Mouse (Mus musculus): Measurements from ENCODE around the gene Vps11. TPM values are rescaled to one million over a fixed set of nuclear protein-coding genes. Genes with fewer than 3 reads are reported as not detected.

The Vps11 gene
- polyA plus RNA-seq, 1 experiment from 2014 or later, result 24.5 TPM

DNA sequence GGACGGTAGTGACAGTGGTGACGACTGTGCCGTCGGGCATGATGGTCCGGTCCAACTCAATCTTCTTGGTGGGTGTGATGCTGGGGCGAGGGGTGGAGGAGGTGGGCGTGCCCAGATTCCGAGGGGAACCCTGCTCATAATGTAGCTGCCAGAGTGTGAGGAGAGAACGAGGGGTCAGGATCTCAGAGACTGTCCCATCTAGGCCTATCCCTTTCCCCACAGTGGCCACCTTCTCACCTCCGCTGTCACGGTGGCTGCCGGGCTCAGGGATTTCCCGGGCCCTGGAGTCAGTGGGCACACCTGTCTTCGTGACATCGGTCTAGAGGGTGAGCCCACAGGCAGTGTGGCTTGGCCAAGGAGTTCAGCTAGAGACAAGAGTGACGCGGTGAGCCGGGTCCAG lies 46.6 kb downstream of the Vps11 start:
- Histone ChIP-seq H3K9ac (replicated peaks; ENCODE audit: low read depth) (no peak overlapping the region), H3K4me1 (ENCODE audit: insufficient read depth, low read depth, low read length) (peaks cover 9% of the 10 kb centered on the region; the same call in 1 of the 2 replicates), H3K4me2 (replicated peaks; ENCODE audit: low read depth, low read length) (no peak overlapping the region), H3K4me3 (ENCODE audit: low read depth, low read length) (no peak overlapping the region), H3K27me3 (replicated peaks; ENCODE audit: insufficient read depth, low read length) (no peaks in the 10 kb centered on the region), H3K27ac (ENCODE audit: low read length) (no peak overlapping the region), H3K36me3 (ENCODE audit: insufficient read depth, low read length) (peaks cover 20% of the 10 kb centered on the region), H3K9me3 (ENCODE audit: low read length) (no peaks in the 10 kb centered on the region)
- DNase-seq (ENCODE audit: low spot score) (no peak), ATAC-seq (no peak)
- no peak for TF ChIP-seq CTCF (IDR thresholded peaks at IDR 0.05)
- TF ChIP-seq EP300 (IDR thresholded peaks at IDR 0.05), result no peak
- WGBS, result 93% methylated on average over 18 of the region's 18 CpGs

GRCm38 (mm10) chr9:44314257-44314547 lies 47.3 kb downstream of the Vps11 start:
- no peak for TF ChIP-seq EP300 (IDR thresholded peaks at IDR 0.05)
- TF ChIP-seq CTCF (IDR thresholded peaks at IDR 0.05), result no peak
- Histone ChIP-seq H3K4me3 (ENCODE audit: low read depth, low read length) (no peak overlapping the region), H3K4me2 (replicated peaks; ENCODE audit: low read depth, low read length) (no peak overlapping the region), H3K9me3 (ENCODE audit: low read length) (no peaks in the 10 kb centered on the region), H3K27ac (ENCODE audit: low read length) (no peak overlapping the region), H3K9ac (replicated peaks; ENCODE audit: low read depth) (no peak overlapping the region), H3K36me3 (ENCODE audit: insufficient read depth, low read length) (peaks cover 20% of the 10 kb centered on the region), H3K27me3 (replicated peaks; ENCODE audit: insufficient read depth, low read length) (no peaks in the 10 kb centered on the region), H3K4me1 (ENCODE audit: insufficient read depth, low read depth, low read length) (peaks cover 9% of the 10 kb centered on the region; the same call in 1 of the 2 replicates)
- DNase-seq (ENCODE audit: low spot score) (no peak), ATAC-seq (no peak)
- WGBS, result 69% methylated on average over 4 of the region's 4 CpGs

DNA sequence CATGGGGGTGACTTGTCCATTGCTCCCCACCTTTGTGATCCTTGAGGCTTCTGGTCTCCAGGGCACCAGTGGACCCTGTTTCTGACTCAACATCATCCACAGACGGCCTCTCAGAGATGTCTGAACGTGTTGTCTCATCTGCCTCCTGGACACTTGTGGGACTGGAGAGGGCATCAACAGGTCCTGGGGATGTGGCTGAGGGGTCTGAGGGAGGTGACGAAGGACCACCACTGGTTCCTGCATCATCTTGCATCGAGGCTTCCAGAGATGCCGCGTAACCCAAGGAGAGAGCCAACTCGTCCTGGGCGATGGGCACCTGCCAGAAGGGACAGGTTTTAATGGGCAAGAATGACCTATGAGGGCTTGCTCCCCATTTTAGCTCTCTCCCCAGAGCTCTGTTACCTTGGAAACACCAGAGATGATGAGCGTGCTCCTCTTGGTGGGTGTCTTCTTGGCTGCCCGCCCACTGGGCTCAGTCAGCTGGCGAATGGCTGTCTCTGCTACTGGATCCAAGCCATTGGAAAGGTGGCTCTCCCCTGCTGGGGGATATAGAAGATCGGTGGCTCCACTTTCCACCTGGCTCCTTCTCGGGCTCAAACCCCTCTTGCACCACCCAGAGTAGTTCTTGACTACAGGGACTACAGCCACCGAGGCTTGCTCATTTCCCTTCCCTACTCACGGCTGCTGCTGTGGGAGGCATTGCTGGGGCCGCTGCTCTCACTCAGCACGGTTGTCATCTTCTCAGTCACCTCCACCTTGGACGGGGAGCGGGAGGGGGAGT lies 47.8 kb downstream of the Vps11 start:
- no peaks in the 10 kb centered on the region for H3K9me3 ChIP-seq (ENCODE audit: low read length)
- DNase-seq (ENCODE audit: low spot score) (no peak), ATAC-seq (no peak)
- H3K9ac ChIP-seq (replicated peaks; ENCODE audit: low read depth), result no peak overlapping the region
- TF ChIP-seq EP300 (IDR thresholded peaks at IDR 0.05) (no peak), CTCF (IDR thresholded peaks at IDR 0.05) (no peak)
- H3K4me3 ChIP-seq (ENCODE audit: low read depth, low read length), result no peak overlapping the region
- WGBS, result 79% methylated on average over 19 of the region's 19 CpGs
- H3K27me3 ChIP-seq (replicated peaks; ENCODE audit: insufficient read depth, low read length), result no peaks in the 10 kb centered on the region
- no peak overlapping the region for H3K27ac ChIP-seq (ENCODE audit: low read length)
- H3K4me2 ChIP-seq (replicated peaks; ENCODE audit: low read depth, low read length), result no peak overlapping the region
- H3K4me1 ChIP-seq (ENCODE audit: insufficient read depth, low read depth, low read length), result peaks cover 4% of the 10 kb centered on the region; the same call in 1 of the 2 replicates
- H3K36me3 ChIP-seq (ENCODE audit: insufficient read depth, low read length), result peaks cover 20% of the 10 kb centered on the region

GRCm38 (mm10) chr9:44311136-44312134 lies 50.0 kb downstream of the Vps11 start:
- no peaks in the 10 kb centered on the region for H3K4me1 ChIP-seq (ENCODE audit: insufficient read depth, low read depth, low read length)
- H3K9me3 ChIP-seq (ENCODE audit: low read length), result no peaks in the 10 kb centered on the region
- 23% methylated on average over 27 of the region's 27 CpGs for WGBS
- ATAC-seq, result peak; percentile 91
- TF ChIP-seq CTCF (IDR thresholded peaks at IDR 0.05) (peak; percentile 39), EP300 (IDR thresholded peaks at IDR 0.05) (peak; percentile 62)
- no peak overlapping the region for H3K9ac ChIP-seq (replicated peaks; ENCODE audit: low read depth)
- H3K27me3 ChIP-seq (replicated peaks; ENCODE audit: insufficient read depth, low read length), result no peaks in the 10 kb centered on the region
- peak; percentile 49 for DNase-seq (ENCODE audit: low spot score)
- no peak overlapping the region for H3K4me3 ChIP-seq (ENCODE audit: low read depth, low read length)
- H3K27ac ChIP-seq (ENCODE audit: low read length), result peak overlapping the region; percentile 76
- peak overlapping the region; percentile 28; the same call in 1 of the 2 replicates for H3K4me2 ChIP-seq (replicated peaks; ENCODE audit: low read depth, low read length)
- H3K36me3 ChIP-seq (ENCODE audit: insufficient read depth, low read length), result peaks cover 20% of the 10 kb centered on the region

DNA sequence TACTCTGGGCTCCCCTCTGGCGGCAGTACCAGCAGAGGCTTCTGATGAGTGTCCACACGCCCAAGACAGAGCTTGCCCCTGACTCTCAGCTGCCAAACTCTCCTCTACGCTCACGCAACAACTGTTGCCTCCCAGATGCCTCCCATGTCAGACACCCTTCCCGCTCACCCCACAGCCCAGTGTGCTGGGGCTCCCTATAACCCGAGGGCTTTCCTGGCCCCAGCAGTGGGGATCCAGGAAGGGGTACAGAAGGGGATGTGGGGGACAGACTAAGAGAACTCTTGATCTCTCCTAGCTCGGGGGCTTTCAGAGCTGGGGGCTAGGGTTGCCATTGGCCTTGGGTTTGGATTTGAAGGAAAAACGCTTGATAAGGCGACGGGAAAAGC lies 50.7 kb downstream of the Vps11 start:
- peak overlapping the region; percentile 76 for H3K27ac ChIP-seq (ENCODE audit: low read length)
- H3K4me3 ChIP-seq (ENCODE audit: low read depth, low read length), result no peak overlapping the region
- WGBS, result 33% methylated on average over 10 of the region's 10 CpGs
- peak overlapping the region; percentile 28; the same call in 1 of the 2 replicates for H3K4me2 ChIP-seq (replicated peaks; ENCODE audit: low read depth, low read length)
- H3K4me1 ChIP-seq (ENCODE audit: insufficient read depth, low read depth, low read length), result no peaks in the 10 kb centered on the region
- no peaks in the 10 kb centered on the region for H3K9me3 ChIP-seq (ENCODE audit: low read length)
- H3K27me3 ChIP-seq (replicated peaks; ENCODE audit: insufficient read depth, low read length), result no peaks in the 10 kb centered on the region
- TF ChIP-seq EP300 (IDR thresholded peaks at IDR 0.05) (no peak), CTCF (IDR thresholded peaks at IDR 0.05) (0 out of 2 replicates have a peak, but pooled peaks have one; percentile 15)
- H3K9ac ChIP-seq (replicated peaks; ENCODE audit: low read depth), result no peak overlapping the region
- H3K36me3 ChIP-seq (ENCODE audit: insufficient read depth, low read length), result peaks cover 19% of the 10 kb centered on the region
- no peak for ATAC-seq
- no peak for DNase-seq (ENCODE audit: low spot score)

GRCm38 (mm10) chr9:44309756-44310155 lies 51.7 kb downstream of the Vps11 start:
- WGBS, result 67% methylated on average over 3 of the region's 3 CpGs
- Histone ChIP-seq H3K27me3 (replicated peaks; ENCODE audit: insufficient read depth, low read length) (no peaks in the 10 kb centered on the region), H3K4me3 (ENCODE audit: low read depth, low read length) (no peak overlapping the region), H3K9me3 (ENCODE audit: low read length) (no peaks in the 10 kb centered on the region), H3K4me1 (ENCODE audit: insufficient read depth, low read depth, low read length) (peaks cover 2% of the 10 kb centered on the region; the same call in 1 of the 2 replicates), H3K4me2 (replicated peaks; ENCODE audit: low read depth, low read length) (no peak overlapping the region), H3K36me3 (ENCODE audit: insufficient read depth, low read length) (peaks cover 12% of the 10 kb centered on the region; the same call in 1 of the 2 replicates), H3K9ac (replicated peaks; ENCODE audit: low read depth) (no peak overlapping the region), H3K27ac (ENCODE audit: low read length) (no peak overlapping the region)
- no peak for TF ChIP-seq CTCF (IDR thresholded peaks at IDR 0.05)
- TF ChIP-seq EP300 (IDR thresholded peaks at IDR 0.05), result no peak
- DNase-seq (ENCODE audit: low spot score) (no peak), ATAC-seq (no peak)

Measured in lung, postnatal 0 days (tissue).